Mouse (Mus musculus) kidney, embryonic 14.5 days (tissue): ENCODE results near the gene Ptprj. TPM values are rescaled to one million over a fixed set of nuclear protein-coding genes. Genes with fewer than 3 reads are reported as not detected.

Experiments used
- ATAC-seq: fragments of 200-750 bp; cut with Nextera tagmentation; 2 replicates; pipeline ENCODE4 v1.8.0; 2017; ENCODE audit warnings: moderate number of reproducible peaks, mild to moderate bottlenecking, moderate TSS enrichment, moderate library complexity; ENCODE audit not compliant: low FRiP score, low TSS enrichment
- H3K27ac ChIP-seq: fragments of 300-500 bp; sonication (generic); 2 replicates; pipeline ENCODE4 v1.5.1; 2014; ENCODE audit warnings: low read depth, mild to moderate bottlenecking, low read length, moderate library complexity, mixed read lengths
- H3K27me3 ChIP-seq: fragments of 300-500 bp; sonication (generic); 2 replicates; pipeline ENCODE4 v1.6.1; 2014; ENCODE audit warnings: mild to moderate bottlenecking, low read length; ENCODE audit not compliant: control insufficient read depth, insufficient read depth
- H3K36me3 ChIP-seq: fragments of 300-500 bp; sonication (generic); 2 replicates; pipeline ENCODE4 v1.6.1; 2014; ENCODE audit warnings: low read length, mixed read lengths; ENCODE audit not compliant: control insufficient read depth, insufficient read depth
- H3K4me1 ChIP-seq: fragments of 300-500 bp; sonication (generic); 2 replicates; pipeline ENCODE4 v1.6.1; 2014; ENCODE audit warnings: low read length, mixed read lengths; ENCODE audit not compliant: control insufficient read depth, insufficient read depth
- H3K4me2 ChIP-seq: fragments of 300-500 bp; sonication (generic); replicated peaks from 2 replicates; pipeline ENCODE4 v1.6.1; 2014; ENCODE audit warnings: low read depth, mild to moderate bottlenecking, low read length
- H3K4me3 ChIP-seq: fragments of 300-500 bp; sonication (generic); 2 replicates; pipeline ENCODE4 v1.5.1; 2014; ENCODE audit warnings: mild to moderate bottlenecking, low read length
- H3K9ac ChIP-seq: fragments of 300-500 bp; sonication (generic); 2 replicates; pipeline ENCODE4 v1.6.1; 2014; ENCODE audit warnings: low read depth, mild to moderate bottlenecking, low read length, moderate library complexity
- H3K9me3 ChIP-seq: fragments of 300-500 bp; sonication (generic); 2 replicates; pipeline ENCODE4 v1.6.1; 2016; ENCODE audit warnings: low read length; ENCODE audit not compliant: control insufficient read depth
- WGBS: fragments of 180-500 bp; shearing (Covaris S2); extraction: QIAGEN DNeasy Blood & Tissue Kit; methylation state at CpG from one replicate; pipeline ENCODE4 v1.1.7; 2014; 5-methylcytosine and 5-hydroxymethylcytosine counted together
- polyA plus RNA-seq: library from polyadenylated mRNA; unstranded; fragments of >200 nt; fragmentation: Nextera tagmentation; extraction: Ambion mirVana; gene quantifications from 2 replicates; pipeline ENCODE4 v1.2.1, GENCODE M21; 2014

The Ptprj gene
- polyA plus RNA-seq, 1 experiment from 2014 or later = 10.8 TPM

GRCm38 (mm10) chr2:90496680-90497074 is 83.8 kb downstream of the Ptprj start:
- no peak for ATAC-seq
- Histone ChIP-seq H3K4me1 (no peaks in the 10 kb centered on the region; the same call in 1 of the 2 replicates), H3K27ac (no peak overlapping the region), H3K27me3 (no peaks in the 10 kb centered on the region), H3K36me3 (no peaks in the 10 kb centered on the region), H3K9ac (no peak overlapping the region), H3K4me2 (no peak overlapping the region), H3K9me3 (no peaks in the 10 kb centered on the region), H3K4me3 (no peak overlapping the region)
- WGBS = 90% methylated on average over 5 of the region's 5 CpGs

- WGBS = 82% methylated on average over 4 of the region's 4 CpGs
Observed at GRCm38 (mm10) chr2:90496012-90496679, 84.3 kb downstream of the Ptprj start.

GRCm38 (mm10) chr2:90490279-90491046 is 90.0 kb downstream of the Ptprj start:
- Histone ChIP-seq H3K27me3 (no peaks in the 10 kb centered on the region), H3K36me3 (no peaks in the 10 kb centered on the region), H3K9me3 (no peaks in the 10 kb centered on the region), H3K4me1 (peaks cover 10% of the 10 kb centered on the region), H3K9ac (no peak overlapping the region), H3K4me3 (no peak overlapping the region), H3K27ac (no peak overlapping the region), H3K4me2 (no peak overlapping the region)
- WGBS = 64% methylated on average over 13 of the region's 13 CpGs
- no peak for ATAC-seq

More at GRCm38 (mm10) chr2:90496012-90496679, 84.3 kb downstream of the Ptprj start:
- ATAC-seq = no peak
- Histone ChIP-seq H3K9me3 (no peaks in the 10 kb centered on the region), H3K27me3 (no peaks in the 10 kb centered on the region), H3K36me3 (no peaks in the 10 kb centered on the region), H3K4me2 (no peak overlapping the region), H3K9ac (no peak overlapping the region), H3K27ac (no peak overlapping the region), H3K4me3 (no peak overlapping the region), H3K4me1 (no peaks in the 10 kb centered on the region)

- ATAC-seq = no peak
Observed at GRCm38 (mm10) chr2:90489839-90490238, 90.6 kb downstream of the Ptprj start.

GRCm38 (mm10) chr2:90488690-90489590 is 91.5 kb downstream of the Ptprj start:
- ATAC-seq = no peak
- Histone ChIP-seq H3K4me1 (peaks cover 10% of the 10 kb centered on the region), H3K4me2 (no peak overlapping the region), H3K27me3 (no peaks in the 10 kb centered on the region), H3K36me3 (no peaks in the 10 kb centered on the region), H3K9ac (no peak overlapping the region), H3K4me3 (no peak overlapping the region), H3K27ac (no peak overlapping the region), H3K9me3 (no peaks in the 10 kb centered on the region)
- 87% methylated on average over 8 of the region's 8 CpGs for WGBS

More at GRCm38 (mm10) chr2:90489839-90490238, 90.6 kb downstream of the Ptprj start:
- 87% methylated on average over 4 of the region's 4 CpGs for WGBS
- Histone ChIP-seq H3K27me3 (no peaks in the 10 kb centered on the region), H3K36me3 (no peaks in the 10 kb centered on the region), H3K4me2 (no peak overlapping the region), H3K4me1 (peaks cover 10% of the 10 kb centered on the region), H3K4me3 (no peak overlapping the region), H3K9me3 (no peaks in the 10 kb centered on the region), H3K27ac (no peak overlapping the region), H3K9ac (no peak overlapping the region)

- Histone ChIP-seq H3K9ac (no peak overlapping the region), H3K9me3 (no peaks in the 10 kb centered on the region), H3K4me1 (peaks cover 10% of the 10 kb centered on the region), H3K4me3 (no peak overlapping the region), H3K27ac (no peak overlapping the region), H3K36me3 (no peaks in the 10 kb centered on the region), H3K27me3 (no peaks in the 10 kb centered on the region), H3K4me2 (no peak overlapping the region)
- WGBS = 88% methylated on average over 11 of the region's 11 CpGs
- ATAC-seq = no peak
Observed at GRCm38 (mm10) chr2:90487471-90488238, 92.8 kb downstream of the Ptprj start.

- ATAC-seq = no peak
- WGBS = 52% methylated on average over 3 of the region's 3 CpGs
- Histone ChIP-seq H3K27me3 (no peaks in the 10 kb centered on the region), H3K36me3 (no peaks in the 10 kb centered on the region), H3K27ac (no peak overlapping the region; the same call in 1 of the 2 replicates), H3K9me3 (no peaks in the 10 kb centered on the region), H3K9ac (no peak overlapping the region), H3K4me3 (no peak overlapping the region), H3K4me1 (peaks cover 10% of the 10 kb centered on the region), H3K4me2 (no peak overlapping the region)
Observed at GRCm38 (mm10) chr2:90486226-90486755, 94.2 kb downstream of the Ptprj start.

GRCm38 (mm10) chr2:90481505-90481904 is 98.9 kb downstream of the Ptprj start:
- ATAC-seq = no peak
- Histone ChIP-seq H3K36me3 (no peaks in the 10 kb centered on the region), H3K4me3 (no peak overlapping the region), H3K4me1 (peaks cover 12% of the 10 kb centered on the region; the same call in 1 of the 2 replicates), H3K9me3 (no peaks in the 10 kb centered on the region), H3K27me3 (no peaks in the 10 kb centered on the region), H3K9ac (no peak overlapping the region), H3K4me2 (no peak overlapping the region), H3K27ac (no peak overlapping the region)
- WGBS = 87% methylated on average over 6 of the region's 6 CpGs
